Mouse (Mus musculus): Measurements from ENCODE around the gene Sgms2.

GRCm38 (mm10) chr3:131501677-131502370, 10.6 kb upstream of the Sgms2 start:
- no peak for TF ChIP-seq CTCF (IDR thresholded peaks at IDR 0.05; ENCODE audit: borderline replicate concordance, control insufficient read depth, extremely low read depth, insufficient read depth, low read length, poor library complexity)
- no peak for TF ChIP-seq POLR2A (IDR thresholded peaks at IDR 0.05; ENCODE audit: control insufficient read depth, extremely low read depth, insufficient read depth, low read length, poor library complexity)
